Mouse (Mus musculus) neural tube, embryonic 11.5 days (tissue): ENCODE data around the gene Selenof. TPM values are rescaled to one million over a fixed set of nuclear protein-coding genes. Genes with fewer than 3 reads are reported as not detected.

Experiments
- ATAC-seq: fragments of 200-750 bp; cut with Nextera tagmentation; 2 replicates; pipeline ENCODE4 v1.8.0; 2017; ENCODE audit warnings: moderate number of reproducible peaks, mild to moderate bottlenecking, moderate TSS enrichment, moderate library complexity; ENCODE audit not compliant: insufficient read depth, low FRiP score, low TSS enrichment
- DNase-seq: peaks from one replicate; pipeline ENCODE4 v3.0.0-alpha.2; 2015; ENCODE audit warnings: low spot score
- H3K27ac ChIP-seq: fragments of 300-500 bp; sonication (generic); 2 replicates; pipeline ENCODE4 v1.5.1; 2014; ENCODE audit warnings: low read depth, mild to moderate bottlenecking, low read length
- H3K27me3 ChIP-seq: fragments of 300-500 bp; sonication (generic); 2 replicates; pipeline ENCODE4 v1.6.1; 2014; ENCODE audit warnings: mild to moderate bottlenecking, low read length, mixed read lengths; ENCODE audit not compliant: control insufficient read depth, insufficient read depth
- H3K36me3 ChIP-seq: fragments of 300-500 bp; sonication (generic); 2 replicates; pipeline ENCODE4 v1.6.1; 2014; ENCODE audit warnings: mild to moderate bottlenecking, low read length, moderate library complexity, mixed read lengths; ENCODE audit not compliant: control insufficient read depth, insufficient read depth
- H3K4me1 ChIP-seq: fragments of 300-500 bp; sonication (generic); 2 replicates; pipeline ENCODE4 v1.6.1; 2014; ENCODE audit warnings: low read length, mixed read lengths; ENCODE audit not compliant: control insufficient read depth, insufficient read depth
- H3K4me2 ChIP-seq: fragments of 300-500 bp; sonication (generic); 2 replicates; pipeline ENCODE4 v1.6.1; 2014; ENCODE audit warnings: low read depth, mild to moderate bottlenecking, moderate library complexity
- H3K4me3 ChIP-seq: fragments of 300-500 bp; sonication (generic); 2 replicates; pipeline ENCODE4 v1.5.1; 2014; ENCODE audit warnings: low read depth, low read length
- H3K9ac ChIP-seq: fragments of 300-500 bp; sonication (generic); 2 replicates; pipeline ENCODE4 v1.6.1; 2014; ENCODE audit warnings: mild to moderate bottlenecking, low read length
- H3K9me3 ChIP-seq: fragments of 300-500 bp; sonication (generic); 2 replicates; pipeline ENCODE4 v1.6.1; 2016; ENCODE audit warnings: low read length; ENCODE audit not compliant: control insufficient read depth
- WGBS: fragments of 180-500 bp; shearing (Covaris S2); extraction: QIAGEN DNeasy Blood & Tissue Kit; methylation state at CpG from one replicate; pipeline ENCODE4 v1.1.7; 2014; 5-methylcytosine and 5-hydroxymethylcytosine counted together
- polyA plus RNA-seq: library from polyadenylated mRNA; unstranded; fragments of >200 nt; fragmentation: Nextera tagmentation; extraction: Ambion mirVana; gene quantifications from 2 replicates; pipeline ENCODE4 v1.2.1, GENCODE M21; 2014

The Selenof gene
- polyA plus RNA-seq, 1 experiment from 2014 or later: 397 TPM

DNA sequence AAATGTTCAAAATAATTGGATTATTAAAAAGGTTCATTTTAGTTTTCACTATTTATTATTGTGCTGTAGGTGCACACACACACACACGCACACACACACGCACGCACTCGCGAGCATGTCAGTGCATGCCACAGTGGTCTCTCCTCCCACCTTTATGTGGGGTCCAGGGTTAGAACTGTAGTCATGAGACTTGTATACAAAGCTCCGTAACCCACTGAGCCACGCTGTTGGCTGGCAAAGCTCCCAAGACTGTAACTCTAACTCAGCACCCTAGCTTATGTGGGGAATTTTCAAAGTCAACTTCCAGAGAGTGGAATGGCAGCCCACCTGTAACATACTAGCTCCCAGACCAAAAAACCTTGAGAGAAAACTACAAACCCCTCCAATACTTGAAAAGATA lies 25.0 kb upstream of the Selenof start:
- Histone ChIP-seq H3K4me3 (no peak overlapping the region), H3K4me2 (no peak overlapping the region)

DNA sequence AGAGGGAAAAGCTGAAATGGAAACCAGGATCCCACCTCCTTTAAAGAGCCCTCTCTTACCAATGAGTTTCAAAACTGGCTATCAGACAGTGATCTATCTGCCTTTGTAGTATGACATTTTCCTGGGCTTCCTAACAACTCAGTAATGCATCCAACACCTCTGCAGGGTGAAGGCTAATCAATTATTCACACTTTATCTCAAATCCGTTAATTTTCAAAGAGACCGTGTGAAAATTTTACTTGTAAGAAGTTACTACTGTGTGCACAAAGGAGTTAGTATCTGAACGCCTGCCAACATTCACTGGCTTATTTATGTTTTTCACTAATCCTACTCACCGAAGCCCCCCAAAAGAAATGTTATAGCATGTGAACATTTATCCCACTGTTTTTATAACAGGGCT lies 24.3 kb upstream of the Selenof start:
- ATAC-seq (peak; percentile 58), DNase-seq (no peak)
- Histone ChIP-seq H3K27me3 (no peaks in the 10 kb centered on the region), H3K9me3 (no peaks in the 10 kb centered on the region), H3K4me1 (peaks cover 2% of the 10 kb centered on the region; the same call in 1 of the 2 replicates), H3K36me3 (no peaks in the 10 kb centered on the region), H3K27ac (no peak overlapping the region), H3K4me2 (no peak overlapping the region), H3K9ac (no peak overlapping the region), H3K4me3 (no peak overlapping the region)
- 39% methylated on average over 4 of the region's 4 CpGs for WGBS

More for the DNA sequence above, 25.0 kb upstream of the Selenof start:
- no peak overlapping the region for H3K9ac ChIP-seq
- DNase-seq (no peak), ATAC-seq (no peak)
- H3K27ac ChIP-seq: no peak overlapping the region
- H3K9me3 ChIP-seq: no peaks in the 10 kb centered on the region
- H3K4me1 ChIP-seq: peaks cover 2% of the 10 kb centered on the region; the same call in 1 of the 2 replicates
- 94% methylated on average over 7 of the region's 7 CpGs for WGBS
- H3K27me3 ChIP-seq: no peaks in the 10 kb centered on the region
- H3K36me3 ChIP-seq: no peaks in the 10 kb centered on the region

DNA sequence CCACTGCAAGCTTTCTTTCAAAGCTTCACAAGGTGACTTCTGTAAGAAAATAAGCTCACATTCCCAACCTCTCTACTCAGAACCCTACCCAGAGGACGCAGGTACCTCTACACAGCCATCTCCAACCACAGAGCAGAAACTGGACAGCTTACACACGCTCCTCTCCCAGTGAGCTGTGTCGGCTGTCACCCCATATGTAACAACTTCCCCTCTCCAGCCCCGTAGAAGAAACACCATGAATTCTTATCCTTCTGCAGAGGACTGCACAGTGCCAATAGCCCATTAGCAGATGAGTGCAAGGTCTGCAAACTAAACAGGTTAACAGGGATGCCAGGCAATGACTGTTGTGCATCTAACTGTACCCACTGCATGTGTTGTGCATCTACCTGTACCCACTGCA lies 23.6 kb upstream of the Selenof start:
- Histone ChIP-seq H3K4me1 (peaks cover 2% of the 10 kb centered on the region; the same call in 1 of the 2 replicates), H3K36me3 (no peaks in the 10 kb centered on the region), H3K27ac (no peak overlapping the region), H3K4me2 (no peak overlapping the region), H3K9ac (no peak overlapping the region), H3K27me3 (no peaks in the 10 kb centered on the region), H3K9me3 (no peaks in the 10 kb centered on the region), H3K4me3 (no peak overlapping the region)
- ATAC-seq (no peak), DNase-seq (no peak)
- 65% methylated on average over 4 of the region's 4 CpGs for WGBS

DNA sequence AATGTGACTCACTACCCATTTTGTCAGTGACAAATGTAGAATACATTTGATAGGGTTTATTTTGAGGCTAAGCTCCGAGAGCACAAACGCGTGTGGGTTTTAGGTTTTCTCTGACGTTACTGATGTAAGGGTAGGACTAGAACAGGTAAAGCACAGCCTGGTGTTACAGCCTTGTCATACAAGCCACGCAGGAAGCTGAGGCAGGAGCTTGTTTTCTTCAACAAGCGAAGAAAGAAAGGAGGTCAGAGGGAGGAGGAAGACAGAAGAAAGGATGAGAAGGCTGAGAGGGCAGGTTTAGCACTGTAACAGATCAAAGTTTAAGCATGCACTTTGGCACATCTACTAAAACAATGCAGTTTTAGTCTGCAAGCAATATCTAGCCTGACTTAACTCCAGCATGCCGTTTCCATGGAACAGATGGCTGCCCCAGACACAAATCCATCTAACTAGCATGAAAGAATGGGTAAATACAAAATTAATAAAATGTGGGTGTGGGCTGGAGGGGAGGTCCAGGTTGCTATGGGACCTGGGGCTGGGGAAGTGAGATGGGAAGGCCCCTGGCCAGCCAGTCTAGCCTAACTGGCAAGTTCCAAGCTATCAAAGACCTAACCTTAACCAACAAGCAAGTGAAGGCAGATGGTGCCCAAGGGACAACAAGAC lies 21.8 kb upstream of the Selenof start:
- no peak for ATAC-seq
- no peaks in the 10 kb centered on the region for H3K9me3 ChIP-seq
- 89% methylated on average over 7 of the region's 7 CpGs for WGBS

DNA sequence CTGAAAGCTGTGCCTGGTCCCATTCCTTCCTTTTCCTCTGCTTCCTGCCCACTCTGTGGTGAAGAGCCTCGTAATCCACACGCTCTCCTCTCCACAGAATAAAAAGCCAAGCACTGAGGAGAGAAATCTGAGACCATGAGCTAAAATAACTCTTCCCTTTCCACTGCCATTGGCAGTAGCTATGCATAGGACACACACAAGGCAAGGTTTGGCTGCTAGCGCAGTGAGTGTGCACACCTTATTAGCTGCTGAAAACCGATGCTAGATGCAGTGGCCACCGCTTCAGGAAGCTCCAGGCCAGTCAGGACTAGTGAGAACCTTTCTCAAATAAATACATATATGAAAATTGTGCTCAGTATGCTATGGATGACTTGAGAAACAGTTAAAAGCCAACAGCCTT lies 20.1 kb upstream of the Selenof start:
- H3K27ac ChIP-seq: no peak overlapping the region
- no peak overlapping the region for H3K4me3 ChIP-seq
- ATAC-seq (no peak), DNase-seq (no peak)
- 94% methylated on average over 5 of the region's 5 CpGs for WGBS
- H3K27me3 ChIP-seq: no peaks in the 10 kb centered on the region
- H3K9me3 ChIP-seq: no peaks in the 10 kb centered on the region
- H3K4me2 ChIP-seq: no peak overlapping the region
- H3K4me1 ChIP-seq: peaks cover 6% of the 10 kb centered on the region; the same call in 1 of the 2 replicates
- no peak overlapping the region for H3K9ac ChIP-seq
- H3K36me3 ChIP-seq: no peaks in the 10 kb centered on the region

More for the DNA sequence above, 21.8 kb upstream of the Selenof start:
- Histone ChIP-seq H3K36me3 (no peaks in the 10 kb centered on the region), H3K4me3 (no peak overlapping the region), H3K9ac (no peak overlapping the region), H3K4me1 (peaks cover 2% of the 10 kb centered on the region; the same call in 1 of the 2 replicates), H3K27me3 (no peaks in the 10 kb centered on the region), H3K4me2 (no peak overlapping the region), H3K27ac (no peak overlapping the region)
- DNase-seq: no peak

DNA sequence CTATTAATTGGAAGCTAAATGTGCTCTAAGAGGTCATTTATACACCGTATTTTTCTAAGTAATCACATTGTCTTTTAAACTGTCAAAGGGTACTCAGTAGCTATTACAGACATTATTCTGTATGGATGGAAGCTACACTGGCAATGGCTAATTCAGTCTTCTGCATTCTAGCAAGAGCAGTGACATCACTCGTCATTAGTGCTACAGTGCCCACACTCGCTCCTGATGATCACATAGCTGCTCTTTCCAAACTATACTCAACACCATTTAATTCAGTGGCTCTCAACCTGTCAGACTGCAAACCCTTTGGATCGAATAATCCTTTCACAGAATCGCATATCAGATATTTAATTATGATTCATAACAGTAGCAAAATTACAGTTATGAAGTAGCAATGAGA lies 19.4 kb upstream of the Selenof start:
- H3K4me2 ChIP-seq: no peak overlapping the region
- H3K27me3 ChIP-seq: no peaks in the 10 kb centered on the region
- DNase-seq (no peak), ATAC-seq (no peak)
- no peak overlapping the region for H3K27ac ChIP-seq
- no peaks in the 10 kb centered on the region for H3K9me3 ChIP-seq
- H3K9ac ChIP-seq: no peak overlapping the region
- peaks cover 6% of the 10 kb centered on the region; the same call in 1 of the 2 replicates for H3K4me1 ChIP-seq
- no peak overlapping the region for H3K4me3 ChIP-seq
- H3K36me3 ChIP-seq: no peaks in the 10 kb centered on the region
- WGBS: 90% methylated on average over 5 of the region's 5 CpGs

DNA sequence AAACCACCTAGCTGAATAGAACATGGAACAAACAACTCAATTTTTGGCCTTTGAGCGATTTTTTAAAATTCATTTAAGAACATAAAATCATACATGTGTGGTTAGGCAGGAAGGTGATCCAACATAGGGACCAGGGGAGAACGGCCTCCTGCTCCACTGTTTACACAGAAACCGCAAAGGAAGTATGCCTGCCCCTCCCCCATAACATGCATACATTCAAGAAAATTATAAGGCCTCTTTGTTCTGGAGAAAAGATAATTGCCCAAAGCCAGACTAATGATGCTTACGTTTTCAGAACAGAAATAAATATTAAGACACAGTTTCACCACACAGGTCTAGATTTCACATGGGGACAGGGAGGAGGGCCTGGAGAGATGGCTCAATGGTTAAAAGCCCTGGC lies 18.7 kb upstream of the Selenof start:
- ATAC-seq (no peak), DNase-seq (no peak)
- Histone ChIP-seq H3K4me2 (no peak overlapping the region), H3K9me3 (no peaks in the 10 kb centered on the region), H3K4me3 (no peak overlapping the region), H3K4me1 (peaks cover 4% of the 10 kb centered on the region; the same call in 1 of the 2 replicates), H3K9ac (no peak overlapping the region), H3K36me3 (no peaks in the 10 kb centered on the region), H3K27me3 (no peaks in the 10 kb centered on the region), H3K27ac (no peak overlapping the region)
- 74% methylated on average over 4 of the region's 4 CpGs for WGBS

DNA sequence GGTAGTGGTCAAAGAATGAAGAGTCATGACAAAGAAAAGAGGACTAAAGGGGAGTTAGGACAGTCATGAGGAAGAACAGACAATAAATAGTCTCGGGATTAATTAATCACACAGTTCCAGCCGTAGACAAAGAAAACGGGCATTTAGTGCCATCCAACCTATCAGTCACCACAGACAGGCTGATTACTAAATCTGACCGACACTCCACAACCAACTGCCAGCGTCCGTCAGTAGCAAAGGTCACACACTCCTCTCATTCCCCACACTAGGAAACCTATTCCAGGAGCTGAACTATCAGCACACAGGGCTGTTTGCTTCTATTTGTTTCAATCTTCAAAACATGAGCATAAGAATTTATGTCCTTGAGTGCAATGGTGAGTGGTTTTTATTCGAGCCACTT lies 16.2 kb upstream of the Selenof start:
- no peak overlapping the region for H3K27ac ChIP-seq
- 26% methylated on average over 7 of the region's 7 CpGs for WGBS
- H3K4me2 ChIP-seq: no peak overlapping the region
- DNase-seq (no peak), ATAC-seq (peak; percentile 17; the same call in 1 of the 2 replicates)
- H3K4me1 ChIP-seq: peaks cover 16% of the 10 kb centered on the region
- no peaks in the 10 kb centered on the region for H3K9me3 ChIP-seq
- H3K4me3 ChIP-seq: no peak overlapping the region
- H3K9ac ChIP-seq: no peak overlapping the region
- no peaks in the 10 kb centered on the region for H3K27me3 ChIP-seq
- no peaks in the 10 kb centered on the region for H3K36me3 ChIP-seq

DNA sequence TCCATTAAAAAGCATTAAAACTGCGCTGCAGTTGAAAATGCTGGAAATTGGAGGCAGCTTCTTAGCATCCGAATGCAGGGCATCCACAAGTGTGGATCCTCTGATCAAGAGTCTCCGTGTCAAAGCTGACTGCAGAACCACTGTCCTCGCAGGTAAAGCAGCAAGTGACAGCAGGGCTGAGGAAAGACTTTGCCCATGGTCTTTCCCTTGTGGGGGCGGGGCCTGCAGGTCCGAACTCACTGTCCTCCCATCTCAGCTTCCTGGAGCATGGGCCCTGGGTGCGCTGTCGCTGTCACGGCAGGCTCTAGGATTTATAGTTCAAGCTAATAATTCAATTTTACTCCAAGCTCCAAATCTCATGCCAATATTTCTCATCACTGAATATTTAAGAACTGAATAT lies 15.6 kb upstream of the Selenof start:
- Histone ChIP-seq H3K4me2 (no peak overlapping the region), H3K27ac (no peak overlapping the region), H3K9me3 (no peaks in the 10 kb centered on the region), H3K9ac (no peak overlapping the region), H3K4me1 (peaks cover 16% of the 10 kb centered on the region), H3K27me3 (no peaks in the 10 kb centered on the region), H3K36me3 (no peaks in the 10 kb centered on the region), H3K4me3 (no peak overlapping the region)
- WGBS: 62% methylated on average over 9 of the region's 9 CpGs
- DNase-seq (no peak), ATAC-seq (no peak)
